Mouse (Mus musculus): ENCODE measurements at regions not wholly inside any gene's neighbourhood (a gene's known extent, or its start where the extent isn't known, plus 50 kb on each side); places are given as distances from the start of the nearest gene placed in this dataset.

GRCm38 (mm10) chr13:101433162-101433561, 334.9 kb downstream of the Pik3r1 start:
- DNase-seq (ENCODE audit: low read depth, low spot score): no peak

GRCm38 (mm10) chr13:101427426-101428221, 340.4 kb downstream of the Pik3r1 start:
- DNase-seq (ENCODE audit: low read depth, low spot score): no peak

GRCm38 (mm10) chr13:101426461-101426860, 341.6 kb downstream of the Pik3r1 start:
- no peak for DNase-seq (ENCODE audit: low read depth, low spot score)

GRCm38 (mm10) chr13:101422082-101422481, 345.9 kb downstream of the Pik3r1 start:
- no peak for DNase-seq (ENCODE audit: low read depth, low spot score)

GRCm38 (mm10) chr13:101419457-101420025, 348.5 kb downstream of the Pik3r1 start:
- DNase-seq (ENCODE audit: low read depth, low spot score): no peak

- DNase-seq (ENCODE audit: low read depth, low spot score): no peak
Measured at GRCm38 (mm10) chr13:101418272-101418671, 349.7 kb downstream of the Pik3r1 start.

- DNase-seq (ENCODE audit: low read depth, low spot score): no peak
Measured at GRCm38 (mm10) chr13:101408885-101409284, 359.1 kb downstream of the Pik3r1 start.

GRCm38 (mm10) chr13:101407633-101408032, 360.4 kb downstream of the Pik3r1 start:
- no peak for DNase-seq (ENCODE audit: low read depth, low spot score)

- peak; percentile 29 for DNase-seq (ENCODE audit: low read depth, low spot score)
Measured at GRCm38 (mm10) chr13:101373581-101374189, 394.3 kb downstream of the Pik3r1 start.

- DNase-seq (ENCODE audit: low read depth, low spot score): no peak
Measured at GRCm38 (mm10) chr13:101371906-101372305, 396.1 kb downstream of the Pik3r1 start.

- DNase-seq (ENCODE audit: low read depth, low spot score): no peak
Measured at GRCm38 (mm10) chr13:101368170-101368569, 399.8 kb downstream of the Pik3r1 start.

- peak; percentile 8 for DNase-seq (ENCODE audit: low read depth, low spot score)
Measured at GRCm38 (mm10) chr13:101355363-101355762, 412.7 kb downstream of the Pik3r1 start.

GRCm38 (mm10) chr13:101351123-101351522, 416.9 kb downstream of the Pik3r1 start:
- DNase-seq (ENCODE audit: low read depth, low spot score): no peak

- DNase-seq (ENCODE audit: low read depth, low spot score): no peak
Measured at GRCm38 (mm10) chr13:101349354-101349753, 418.7 kb downstream of the Pik3r1 start.

GRCm38 (mm10) chr13:101338280-101338872, 429.6 kb downstream of the Pik3r1 start:
- DNase-seq (ENCODE audit: low read depth, low spot score): no peak

- DNase-seq (ENCODE audit: low read depth, low spot score): peak; percentile 46
Measured at GRCm38 (mm10) chr13:101318621-101319020, 449.4 kb downstream of the Pik3r1 start.

- no peak for DNase-seq (ENCODE audit: low read depth, low spot score)
Measured at GRCm38 (mm10) chr13:101316336-101316735, 451.7 kb downstream of the Pik3r1 start.

- DNase-seq (ENCODE audit: low read depth, low spot score): no peak
Measured at GRCm38 (mm10) chr13:101314040-101314439, 454.0 kb downstream of the Pik3r1 start.

GRCm38 (mm10) chr13:101311634-101312314, 456.2 kb downstream of the Pik3r1 start:
- no peak for DNase-seq (ENCODE audit: low read depth, low spot score)

- DNase-seq (ENCODE audit: low read depth, low spot score): no peak
Measured at GRCm38 (mm10) chr13:101308724-101309123, 459.3 kb downstream of the Pik3r1 start.

- no peak for DNase-seq (ENCODE audit: low read depth, low spot score)
Measured at GRCm38 (mm10) chr13:101305695-101306413, 462.2 kb downstream of the Pik3r1 start.
